Mouse (Mus musculus): ENCODE data around the gene Fhl2.
"Not testable (repeated sequence)": the region's sequence is repeated elsewhere in the genome, so short reads cannot be mapped to it uniquely, and the experiment has no call there.

Gene Fhl2

DNA sequence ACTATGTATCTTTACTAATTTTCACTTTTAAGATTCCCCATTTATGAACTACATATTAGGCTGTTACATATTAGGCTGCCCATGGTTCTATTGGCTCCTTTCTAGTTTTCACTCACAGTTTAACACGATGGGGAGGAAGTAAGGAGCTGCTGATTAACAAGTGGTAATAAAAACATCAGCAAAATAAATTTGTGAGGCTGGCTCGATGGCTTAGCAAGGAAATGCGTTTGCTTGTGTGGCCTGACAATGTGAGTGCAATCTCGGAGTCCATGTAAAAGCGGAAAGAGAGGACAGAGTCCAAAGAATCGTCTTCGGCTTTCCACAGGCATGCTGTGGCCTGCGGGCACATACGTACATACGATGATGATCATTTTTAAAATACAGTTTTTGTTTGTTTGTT is 4.3 kb downstream of the Fhl2 start:
- DNase-seq (ENCODE audit: low spot score): no peak

- DNase-seq (ENCODE audit: low spot score): no peak
Observed at GRCm38 (mm10) chr1:43191078-43191477, 5.7 kb downstream of the Fhl2 start.

DNA sequence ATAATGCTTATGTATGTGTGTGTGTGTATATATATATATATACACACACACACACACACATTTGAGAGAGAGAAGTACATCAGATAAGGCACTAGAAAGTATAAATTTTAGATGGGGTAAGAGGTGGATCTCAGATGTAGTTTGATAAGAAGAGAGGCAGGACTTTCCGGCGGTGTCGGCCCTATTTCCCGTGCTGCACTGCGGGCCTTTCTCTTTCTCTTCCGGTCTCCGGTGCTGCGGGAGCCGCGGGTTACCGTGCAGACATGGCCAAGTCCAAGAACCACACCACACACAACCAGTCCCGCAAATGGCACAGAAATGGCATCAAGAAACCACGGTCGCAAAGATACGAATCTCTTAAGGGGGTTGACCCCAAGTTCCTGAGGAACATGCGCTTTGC is 7.9 kb downstream of the Fhl2 start:
- not testable (repeated sequence) for DNase-seq (ENCODE audit: low spot score)

DNA sequence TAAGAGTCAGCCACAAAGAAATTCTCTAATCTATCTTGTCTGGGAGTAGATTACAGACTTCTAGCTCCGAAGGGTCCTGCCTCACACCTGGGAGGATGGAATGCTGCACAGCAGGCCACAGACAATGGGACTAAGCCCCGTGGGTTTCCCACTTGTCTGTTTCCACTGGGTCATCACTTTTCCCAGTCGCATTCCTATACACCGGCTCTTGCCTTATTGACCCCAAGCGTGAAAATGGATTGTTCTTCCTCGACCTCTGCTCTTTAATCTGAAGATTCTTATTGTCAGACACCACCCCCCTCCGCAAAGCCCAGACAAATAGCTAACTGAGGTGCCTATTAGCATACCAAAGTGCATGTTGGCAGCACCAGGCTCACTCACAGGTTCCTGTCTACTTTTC is 10.4 kb downstream of the Fhl2 start:
- DNase-seq (ENCODE audit: low spot score): no peak

GRCm38 (mm10) chr1:43180912-43181311 is 15.9 kb downstream of the Fhl2 start:
- DNase-seq (ENCODE audit: low spot score): no peak

DNA sequence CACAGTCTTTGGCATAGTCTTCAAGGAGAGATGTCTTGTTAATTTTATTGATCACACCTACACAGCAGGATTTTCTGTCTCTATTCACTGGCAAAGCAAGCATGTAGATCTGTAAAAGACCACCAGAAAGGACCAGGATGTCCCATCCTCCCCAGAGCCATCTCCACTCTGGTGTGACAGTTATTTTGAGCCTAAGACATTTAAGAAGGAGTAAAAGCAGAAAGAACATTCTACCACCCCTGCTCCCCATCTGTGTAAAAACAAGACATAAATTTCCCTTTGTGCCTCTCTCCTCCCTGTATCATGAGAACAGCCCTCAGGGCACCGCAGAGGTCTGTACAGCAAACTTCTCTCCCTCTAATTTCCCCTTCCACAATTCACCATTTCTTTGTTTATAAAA is 18.0 kb downstream of the Fhl2 start:
- no peak for DNase-seq (ENCODE audit: low spot score)

DNA sequence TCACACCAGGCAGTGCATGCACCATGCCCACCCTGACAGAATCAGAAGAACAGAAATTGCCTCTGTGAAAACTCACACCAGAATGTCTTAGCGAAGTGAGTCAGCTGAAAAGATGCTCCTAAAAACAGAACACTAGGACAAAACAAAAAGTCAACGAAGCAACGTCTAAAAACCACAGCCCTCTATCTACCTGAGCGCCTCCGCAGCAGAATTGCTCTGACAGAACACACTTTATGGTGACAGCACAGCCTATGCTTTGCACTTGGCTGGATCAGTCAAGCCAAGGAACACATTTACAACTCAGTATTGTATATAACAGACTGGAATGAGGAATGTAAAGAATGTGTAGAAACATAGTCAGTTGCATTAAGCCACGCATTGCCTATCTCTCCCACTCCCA is 18.4 kb downstream of the Fhl2 start:
- no peak for DNase-seq (ENCODE audit: low spot score)

DNA sequence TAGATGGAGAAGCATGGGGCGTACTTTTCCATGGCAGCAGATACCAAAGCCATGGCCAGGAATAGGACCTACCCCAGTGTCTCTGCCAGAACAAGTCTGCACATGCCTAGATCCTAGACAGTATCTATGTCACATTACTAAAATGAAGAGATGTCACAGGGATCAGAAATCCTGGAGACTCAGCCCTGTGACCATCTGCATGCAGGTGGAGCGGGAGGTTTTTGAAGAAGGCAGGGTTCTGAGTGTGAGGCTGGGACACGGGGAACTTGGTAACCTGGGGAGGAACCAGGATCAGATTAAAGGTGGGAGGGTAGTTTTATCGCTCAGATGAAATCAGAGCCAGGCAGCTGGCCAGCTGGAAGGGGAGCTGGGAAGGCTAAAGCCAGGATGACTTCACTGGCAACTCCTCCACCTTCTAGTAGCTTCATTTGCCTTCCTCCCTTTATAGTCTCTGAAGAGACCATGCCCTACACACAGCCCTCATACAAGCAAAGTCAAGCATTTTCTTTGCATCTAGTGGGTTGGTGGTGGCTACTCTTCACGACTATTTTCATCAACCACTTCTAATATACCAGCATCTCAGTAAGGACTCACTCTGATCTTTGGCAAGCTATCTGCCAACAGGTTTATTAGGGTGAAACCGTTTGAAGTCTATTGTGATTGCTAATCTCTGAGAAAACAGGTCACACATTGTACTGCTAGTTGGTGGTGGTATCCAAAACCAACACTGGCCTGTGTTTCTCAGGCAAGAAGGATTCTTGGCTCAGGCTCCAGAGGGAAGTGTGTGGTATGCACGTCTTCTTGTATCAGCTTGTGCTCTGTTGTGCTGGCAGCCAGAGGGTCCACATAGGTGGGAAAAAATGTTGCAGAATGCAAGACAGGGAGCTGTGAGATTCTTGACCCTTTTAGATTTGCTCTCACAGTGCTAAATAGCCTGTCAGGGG is 23.2 kb downstream of the Fhl2 start:
- no peak for DNase-seq (ENCODE audit: low spot score)

DNA sequence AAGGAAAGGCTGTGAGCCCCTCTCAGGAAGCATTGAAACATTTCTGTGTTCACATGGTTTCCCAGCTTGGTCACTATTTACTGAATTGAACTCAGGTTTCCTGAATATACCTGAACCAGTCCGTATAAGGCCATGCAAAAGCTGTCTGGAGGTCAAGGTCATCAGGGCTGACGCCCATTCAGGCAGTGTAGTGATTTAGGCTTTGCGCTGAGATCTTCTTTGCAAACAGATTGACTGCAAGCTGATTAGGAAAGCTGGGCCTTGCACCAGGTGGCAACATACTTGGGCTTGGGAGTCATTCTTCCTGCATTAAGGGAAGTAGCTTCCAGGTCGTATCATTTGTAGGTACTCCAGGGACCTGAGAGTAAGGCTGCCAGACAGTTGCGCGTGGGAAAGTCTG is 25.0 kb downstream of the Fhl2 start:
- DNase-seq (ENCODE audit: low spot score): no peak

DNA sequence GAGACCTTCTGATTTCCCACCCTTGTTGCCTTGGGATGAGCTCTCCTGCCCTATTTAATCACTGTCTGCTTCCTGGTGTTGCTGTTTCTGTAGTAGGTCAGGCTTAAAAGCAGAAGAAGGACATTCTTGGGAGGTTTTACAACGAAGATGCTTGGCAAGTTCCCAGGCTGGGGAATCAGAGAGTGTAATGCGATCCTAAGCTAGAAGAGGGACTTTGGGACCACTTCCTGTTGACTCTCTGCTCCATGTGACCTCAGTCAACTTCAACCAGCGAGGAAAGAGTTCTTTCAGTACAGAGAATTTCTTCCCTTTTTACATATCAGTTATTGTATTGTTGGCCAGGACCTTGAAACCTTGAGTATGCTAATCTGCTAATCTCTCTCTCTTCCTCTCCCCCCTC is 25.7 kb downstream of the Fhl2 start:
- DNase-seq (ENCODE audit: low spot score): no peak

DNA sequence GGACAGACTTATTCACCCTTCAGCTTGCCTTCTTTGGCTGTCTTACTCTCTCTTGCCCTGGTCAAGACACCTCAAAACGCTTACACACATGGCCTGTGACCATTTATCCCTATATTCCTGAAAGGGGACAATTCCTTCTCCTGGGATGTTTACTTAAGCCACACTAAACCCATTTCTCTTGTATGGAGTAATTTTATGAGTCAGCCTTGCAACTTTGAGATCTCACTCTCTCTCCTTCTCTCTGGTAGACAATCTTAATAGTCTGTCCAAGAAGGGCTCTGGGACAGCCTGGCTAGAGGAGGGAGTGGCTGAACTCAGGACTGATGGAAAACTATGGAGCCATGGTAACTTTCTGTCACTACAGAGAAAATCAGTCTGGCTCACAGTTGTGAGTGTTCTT is 27.1 kb downstream of the Fhl2 start:
- DNase-seq (ENCODE audit: low spot score): no peak

- DNase-seq (ENCODE audit: low spot score): no peak
Observed at GRCm38 (mm10) chr1:43169227-43169626, 27.6 kb downstream of the Fhl2 start.

DNA sequence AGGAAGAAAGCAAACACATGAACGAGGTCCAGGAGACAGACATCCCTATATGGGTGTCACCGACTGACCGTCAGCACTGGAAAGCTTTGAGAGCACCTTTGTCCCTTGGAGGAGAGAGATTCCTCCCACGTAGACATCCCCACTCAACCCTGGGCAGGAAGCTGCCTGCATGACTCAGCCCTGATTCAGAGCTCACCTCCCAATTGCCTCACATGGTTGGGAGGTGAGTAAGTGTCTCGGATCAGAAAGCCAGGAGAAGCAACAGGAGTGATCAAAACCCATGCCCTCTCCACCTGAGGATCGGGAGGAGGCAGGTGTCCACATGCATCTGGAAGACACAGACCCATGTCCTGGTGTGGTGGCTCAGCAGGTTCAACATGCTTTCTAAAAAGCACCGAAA is 28.2 kb downstream of the Fhl2 start:
- no peak for DNase-seq (ENCODE audit: low spot score)

- DNase-seq (ENCODE audit: low spot score): no peak
Observed at GRCm38 (mm10) chr1:43168026-43168425, 28.8 kb downstream of the Fhl2 start.

- DNase-seq (ENCODE audit: low spot score): no peak
Observed at GRCm38 (mm10) chr1:43164582-43164981, 32.2 kb downstream of the Fhl2 start.

GRCm38 (mm10) chr1:43163467-43164418 is 33.0 kb downstream of the Fhl2 start:
- DNase-seq (ENCODE audit: low spot score): peak; percentile 73

GRCm38 (mm10) chr1:43163084-43163466 is 33.7 kb downstream of the Fhl2 start:
- DNase-seq (ENCODE audit: low spot score): no peak

GRCm38 (mm10) chr1:43162394-43162793 is 34.4 kb downstream of the Fhl2 start:
- no peak for DNase-seq (ENCODE audit: low spot score)

DNA sequence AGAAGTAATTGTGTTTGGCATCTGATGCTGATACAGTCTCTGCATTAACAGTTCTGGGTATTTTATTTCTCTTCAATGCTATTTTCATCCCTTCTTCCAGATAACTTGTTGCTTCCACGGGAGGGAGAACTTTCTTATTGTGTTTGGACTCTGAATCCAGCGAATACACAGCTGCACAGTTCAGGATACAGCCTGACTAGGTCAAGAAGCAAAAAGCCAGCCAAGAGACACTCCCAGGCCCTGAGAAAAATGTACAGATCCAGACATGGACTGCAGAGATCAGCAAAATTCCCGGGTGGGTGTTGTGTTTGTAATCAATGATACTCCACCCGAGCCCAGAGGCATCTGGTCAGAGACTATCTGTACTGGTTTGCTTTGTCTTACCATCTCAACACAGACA is 37.4 kb downstream of the Fhl2 start:
- DNase-seq (ENCODE audit: low spot score): no peak

GRCm38 (mm10) chr1:43157907-43158306 is 38.9 kb downstream of the Fhl2 start:
- DNase-seq (ENCODE audit: low spot score): no peak

- no peak for DNase-seq (ENCODE audit: low spot score)
Observed at GRCm38 (mm10) chr1:43154491-43154890, 42.3 kb downstream of the Fhl2 start.

- no peak for DNase-seq (ENCODE audit: low spot score)
Observed at GRCm38 (mm10) chr1:43153538-43153937, 43.2 kb downstream of the Fhl2 start.

- no peak for DNase-seq (ENCODE audit: low spot score)
Observed at GRCm38 (mm10) chr1:43152626-43153025, 44.2 kb downstream of the Fhl2 start.
